Mouse (Mus musculus) CH12.LX (cell line): ENCODE data around the gene Sik3. TPM values are rescaled to one million over a fixed set of nuclear protein-coding genes. Genes with fewer than 3 reads are reported as not detected.

Experiments used
- DNase-seq: peaks from one replicate; pipeline ENCODE4 v3.0.0-alpha.2; 2013; ENCODE audit errors: extremely low read depth
- H3K27ac ChIP-seq: 2 replicates; pipeline ENCODE4 v1.5.1; 2012; ENCODE audit warnings: low read depth, mild to moderate bottlenecking, control low read depth, moderate library complexity; ENCODE audit not compliant: insufficient read depth
- H3K27me3 ChIP-seq: replicated peaks from 2 replicates; pipeline ENCODE3; 2012; ENCODE audit warnings: inconsistent platforms
- H3K36me3 ChIP-seq, 2 experiments: replicated peaks in 1 of 2; 2 replicates each; pipeline versions ENCODE3 to v1.6.1; 2012; ENCODE audit warnings: inconsistent platforms in 1 of 2, low read length in 1 of 2, mild to moderate bottlenecking in 1 of 2, mixed read lengths in 1 of 2, moderate library complexity in 1 of 2; ENCODE audit not compliant: control insufficient read depth in 1 of 2, insufficient read depth in 1 of 2
- H3K4me1 ChIP-seq, 2 experiments: 2 replicates each; pipeline ENCODE4 v1.6.1; 2012; ENCODE audit warnings: inconsistent platforms in 1 of 2, moderate library complexity in 1 of 2; ENCODE audit not compliant: insufficient read depth in 2 of 2, control insufficient read depth in 1 of 2
- H3K4me2 ChIP-seq: 2 replicates; pipeline ENCODE4 v1.6.1; 2012; ENCODE audit warnings: low read depth, mild to moderate bottlenecking, control low read depth; ENCODE audit not compliant: poor library complexity, insufficient read depth, severe bottlenecking
- H3K4me3 ChIP-seq, 3 experiments: fragments of 150-350 bp in 1 of 3; sonication (generic) in 1 of 3; replicated peaks in 1 of 3; 2 replicates each; pipeline versions ENCODE3 to v1.5.1; 2011 to 2012; ENCODE audit warnings: low read depth in 2 of 3, low read length in 2 of 3, mild to moderate bottlenecking in 2 of 3, moderate library complexity in 2 of 3, control low read depth in 1 of 3, improper control_type of control experiment in 1 of 3, inconsistent platforms in 1 of 3, mixed read lengths in 1 of 3; ENCODE audit not compliant: poor library complexity in 1 of 3
- H3K79me2 ChIP-seq: replicated peaks from 2 replicates; pipeline ENCODE4 v1.6.1; 2012; ENCODE audit warnings: mild to moderate bottlenecking, moderate library complexity; ENCODE audit not compliant: control insufficient read depth, poor library complexity, insufficient read depth, severe bottlenecking; ENCODE audit errors: extremely low read depth
- H3K9ac ChIP-seq: 2 replicates; pipeline ENCODE4 v1.6.1; 2012; ENCODE audit warnings: low read depth, mild to moderate bottlenecking, control low read depth, moderate library complexity; ENCODE audit not compliant: insufficient read depth
- H3K9me3 ChIP-seq: replicated peaks from 2 replicates; pipeline ENCODE3; 2012; ENCODE audit warnings: low read length, inconsistent platforms, mixed read lengths
- BHLHE40 ChIP-seq: IDR thresholded peaks from 2 replicates; pipeline ENCODE4 v1.6.1; 2011; ENCODE audit warnings: mild to moderate bottlenecking, low read depth, low read length, improper control_type of control experiment
- CHD1 ChIP-seq: IDR thresholded peaks from 2 replicates; pipeline ENCODE4 v1.6.1; 2012; ENCODE audit warnings: low read depth, low read length, improper control_type of control experiment, inconsistent platforms
- E2F4 ChIP-seq: IDR thresholded peaks from 2 replicates; pipeline ENCODE4 v1.6.1; 2011; ENCODE audit warnings: low read depth, low read length, improper control_type of control experiment; ENCODE audit not compliant: insufficient replicate concordance
- ELF1 ChIP-seq: IDR thresholded peaks from 2 replicates; pipeline ENCODE4 v1.6.1; 2014; ENCODE audit warnings: low read depth, mild to moderate bottlenecking, inconsistent platforms, low read length, improper control_type of control experiment
- GABPA ChIP-seq: IDR thresholded peaks from 2 replicates; pipeline ENCODE4 v1.6.1; 2012; ENCODE audit warnings: low read depth, low read length, improper control_type of control experiment, inconsistent platforms; ENCODE audit not compliant: insufficient replicate concordance
- HCFC1 ChIP-seq: IDR thresholded peaks from 2 replicates; pipeline ENCODE4 v1.6.1; 2012; ENCODE audit warnings: low read depth, mild to moderate bottlenecking, inconsistent platforms, low read length, improper control_type of control experiment
- JUN ChIP-seq: IDR thresholded peaks from 2 replicates; pipeline ENCODE4 v1.6.1; 2011; ENCODE audit warnings: low read depth, mild to moderate bottlenecking, low read length, improper control_type of control experiment, moderate library complexity; ENCODE audit not compliant: insufficient read depth
- MAFK ChIP-seq: IDR thresholded peaks from 2 replicates; pipeline ENCODE4 v1.6.1; 2011; ENCODE audit warnings: low read length, improper control_type of control experiment; ENCODE audit not compliant: insufficient replicate concordance
- MAZ ChIP-seq: IDR thresholded peaks from 2 replicates; pipeline ENCODE4 v1.6.1; 2012; ENCODE audit warnings: low read depth, mild to moderate bottlenecking, inconsistent platforms, low read length, improper control_type of control experiment, moderate library complexity
- MEF2A ChIP-seq: IDR thresholded peaks from 2 replicates; pipeline ENCODE4 v1.6.1; 2014; ENCODE audit warnings: low read depth, mild to moderate bottlenecking, inconsistent platforms, low read length, improper control_type of control experiment, borderline replicate concordance
- MYC ChIP-seq: IDR thresholded peaks from 2 replicates; pipeline ENCODE4 v1.6.1; 2011; ENCODE audit warnings: low read depth, mild to moderate bottlenecking, improper control_type of control experiment, low read length
- NELFE ChIP-seq: IDR thresholded peaks from 2 replicates; pipeline ENCODE4 v1.6.1; 2011; ENCODE audit warnings: low read depth, low read length, improper control_type of control experiment
- PAX5 ChIP-seq: IDR thresholded peaks from 2 replicates; pipeline ENCODE4 v1.6.1; 2012; ENCODE audit warnings: low read length, inconsistent platforms, mixed read lengths
- POLR2A ChIP-seq: IDR thresholded peaks from 2 replicates; pipeline ENCODE4 v1.6.1; 2011; ENCODE audit warnings: low read depth, mild to moderate bottlenecking, improper control_type of control experiment, low read length
- RCOR1 ChIP-seq: conservative IDR thresholded peaks from 2 replicates; pipeline ENCODE4 v1.6.1; 2012; ENCODE audit warnings: low read depth, mild to moderate bottlenecking, inconsistent platforms, low read length, improper control_type of control experiment
- SIN3A ChIP-seq: IDR thresholded peaks from 2 replicates; pipeline ENCODE4 v1.6.1; 2012; ENCODE audit warnings: low read length, improper control_type of control experiment, inconsistent platforms
- SMC3 ChIP-seq: IDR thresholded peaks from 2 replicates; pipeline ENCODE4 v1.6.1; 2011; ENCODE audit warnings: low read depth, low read length, improper control_type of control experiment
- TBP ChIP-seq: conservative IDR thresholded peaks from 2 replicates; pipeline ENCODE4 v1.6.1; 2011; ENCODE audit warnings: low read depth, low read length, improper control_type of control experiment
- TCF12 ChIP-seq: IDR thresholded peaks from 2 replicates; pipeline ENCODE4 v1.6.1; 2014; ENCODE audit warnings: low read depth, mild to moderate bottlenecking, inconsistent platforms, low read length, improper control_type of control experiment
- UBTF ChIP-seq: IDR thresholded peaks from 2 replicates; pipeline ENCODE4 v1.6.1; 2012; ENCODE audit warnings: low read depth, mild to moderate bottlenecking, inconsistent platforms, low read length, improper control_type of control experiment, moderate library complexity
- USF1 ChIP-seq: IDR thresholded peaks from 2 replicates; pipeline ENCODE4 v1.6.1; 2014; ENCODE audit warnings: low read depth, mild to moderate bottlenecking, inconsistent platforms, low read length, improper control_type of control experiment
- USF2 ChIP-seq: conservative IDR thresholded peaks from 2 replicates; pipeline ENCODE4 v1.6.1; 2011; ENCODE audit warnings: low read depth, low read length, improper control_type of control experiment
- ZC3H11A ChIP-seq: IDR thresholded peaks from 2 replicates; pipeline ENCODE4 v1.6.1; 2012; ENCODE audit warnings: low read depth, mild to moderate bottlenecking, inconsistent platforms, low read length, improper control_type of control experiment
- ZKSCAN1 ChIP-seq: IDR thresholded peaks from 2 replicates; pipeline ENCODE4 v1.6.1; 2012; ENCODE audit warnings: low read depth, inconsistent platforms, low read length, improper control_type of control experiment, borderline replicate concordance
- ZMIZ1 ChIP-seq: IDR thresholded peaks from 2 replicates; pipeline ENCODE4 v1.6.1; 2012; ENCODE audit warnings: low read depth, mild to moderate bottlenecking, inconsistent platforms, low read length, improper control_type of control experiment
- dilution Hi-C: fragments of 300-500 bp; cut with MboI; formaldehyde crosslinking; loops from 2 replicates; pipeline ENCODE4 v1.14.3; 2020; ENCODE audit warnings: low sequenced_read_pairs; ENCODE audit not compliant: extremely low pct_unique_long_range_greater_than_20kb, extremely low pct_ligation_motif_present
- in situ Hi-C: fragments of 300-500 bp; cut with MboI; formaldehyde crosslinking; loops from 3 replicates; pipeline ENCODE4 v1.14.3; 2019; ENCODE audit warnings: low sequenced_read_pairs, low pct_ligation_motif_present, low pct_unique_long_range_greater_than_20kb, mixed read lengths
- polyA plus RNA-seq: library from polyadenylated mRNA; unstranded; fragments of >175 nt; gene quantifications from 2 replicates; pipeline ENCODE4 v1.2.1, GENCODE M21; 2012; ENCODE audit warnings: low read depth; ENCODE audit not compliant: insufficient read length
- total RNA-seq, 2 experiments: library from RNA; depleted of rRNA; stranded (reverse); fragments of 300-350 nt in 1 of 2; fragments of >200 nt in 1 of 2; gene quantifications; 2 replicates each; pipeline ENCODE4 v1.2.3; 2012 to 2014

Sik3 gene
- total and polyA plus RNA-seq, 3 experiments: 14.9 to 29.8 (median 21.4) TPM

DNA sequence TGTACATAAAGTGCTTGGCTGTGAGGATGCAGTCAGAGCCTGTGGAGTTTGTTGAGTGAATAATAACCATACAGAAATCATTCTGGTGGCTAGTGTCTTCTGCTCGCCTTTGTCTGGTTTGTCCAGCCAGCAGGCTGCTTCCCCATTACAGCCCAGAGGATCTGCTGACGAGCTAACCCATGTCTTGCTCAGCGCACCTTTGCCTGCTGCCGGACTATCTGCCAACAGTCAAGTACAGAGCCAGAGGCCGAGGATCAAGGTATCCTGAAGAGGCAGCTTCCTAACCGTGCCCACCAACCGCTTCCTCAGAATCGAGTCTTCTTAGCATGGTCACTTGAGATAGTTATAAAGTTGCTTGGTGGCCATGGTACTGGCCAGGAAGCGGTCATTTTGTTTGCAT lies 93.5 kb downstream of the Sik3 start:
- Histone ChIP-seq H3K79me2 (peaks cover 12% of the 10 kb centered on the region), H3K27ac (no peak overlapping the region), H3K9me3 (no peaks in the 10 kb centered on the region), H3K9ac (no peak overlapping the region), H3K27me3 (no peaks in the 10 kb centered on the region), H3K4me2 (no peak overlapping the region), H3K4me3 (no peak overlapping the region), H3K36me3 (peaks cover 3 to 24% of the 10 kb centered on the region in 2 experiments), H3K4me1 (peaks cover 2 to 21% of the 10 kb centered on the region in 2 experiments; a peak in 2 of 4 replicates)
- in situ Hi-C loops (no loop called here), dilution Hi-C loops (no loop called here)
- TF ChIP-seq ZC3H11A (no peak), MAFK (no peak), USF1 (no peak), ZMIZ1 (no peak), USF2 (no peak), POLR2A (no peak), HCFC1 (no peak), UBTF (no peak), MAZ (no peak), JUN (no peak), BHLHE40 (no peak), CHD1 (no peak), E2F4 (no peak), SIN3A (no peak), GABPA (no peak)
- no peak for DNase-seq

DNA sequence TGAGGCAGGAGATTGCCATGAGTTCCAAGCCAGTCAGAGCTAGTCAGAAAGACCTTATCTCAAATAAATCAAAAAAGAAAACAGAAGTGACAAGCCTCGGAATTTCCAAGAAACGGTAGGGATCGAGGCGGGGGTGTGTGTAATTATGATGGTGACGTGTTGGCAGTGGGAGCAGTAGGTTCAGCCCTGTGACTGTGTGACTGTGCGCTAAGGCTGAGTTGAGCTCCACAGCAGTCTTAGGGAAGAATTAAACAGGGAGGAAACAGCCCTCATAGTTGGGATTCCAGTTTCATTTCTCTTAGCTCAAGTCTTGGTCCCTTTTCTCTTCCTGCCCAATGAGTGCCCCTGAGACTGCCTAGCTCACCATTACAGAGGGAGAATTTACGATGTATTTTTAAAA lies 98.0 kb downstream of the Sik3 start:
- Histone ChIP-seq H3K27ac (no peak overlapping the region), H3K4me3 (no peak overlapping the region), H3K9me3 (no peaks in the 10 kb centered on the region), H3K36me3 (peaks cover 3 to 21% of the 10 kb centered on the region in 2 experiments), H3K9ac (no peak overlapping the region), H3K4me2 (no peak overlapping the region), H3K27me3 (no peaks in the 10 kb centered on the region), H3K4me1 (peaks cover 5 to 37% of the 10 kb centered on the region in 2 experiments; a peak in 3 of 4 replicates), H3K79me2 (peaks cover 10% of the 10 kb centered on the region; the same call in 1 of the 2 replicates)
- no peak for DNase-seq
- dilution Hi-C loops: no loop called here
- in situ Hi-C loops: no loop called here
- TF ChIP-seq TCF12 (no peak), NELFE (no peak), TBP (no peak), GABPA (no peak), POLR2A (no peak), MYC (no peak), JUN (no peak), HCFC1 (no peak), ELF1 (no peak), MEF2A (no peak), MAFK (no peak), E2F4 (no peak), UBTF (no peak), ZKSCAN1 (no peak), PAX5 (no peak), MAZ (no peak), RCOR1 (no peak), SMC3 (no peak), USF2 (no peak)
